Mouse (Mus musculus): Measurements from ENCODE around the gene Mertk.

GRCm38 (mm10) chr2:128786795-128787194, 88.0 kb downstream of the Mertk start:
- TF ChIP-seq CTCF (IDR thresholded peaks at IDR 0.05; ENCODE audit: low read depth, low read length) (no peak), POLR2A (IDR thresholded peaks at IDR 0.05; ENCODE audit: insufficient read depth, low read length) (no peak), EP300 (IDR thresholded peaks at IDR 0.05; ENCODE audit: insufficient read depth, low read depth, low read length) (no peak)
